Mouse (Mus musculus) midbrain, embryonic 16.5 days (tissue): ENCODE results near the gene Gfra1. TPM values are rescaled to one million over a fixed set of nuclear protein-coding genes. Genes with fewer than 3 reads are reported as not detected.
A peak's percentile ranks its signal among the peaks of the same experiment; 100 is the strongest.

Experiments used
- ATAC-seq: fragments of 200-750 bp; cut with Nextera tagmentation; 2 replicates; pipeline ENCODE4 v1.8.0; 2017; ENCODE audit warnings: moderate TSS enrichment
- H3K27ac ChIP-seq: fragments of 300-500 bp; sonication (generic); 2 replicates; pipeline ENCODE4 v1.5.1; 2014; ENCODE audit warnings: mild to moderate bottlenecking, low read length, mixed read lengths
- H3K27me3 ChIP-seq: fragments of 300-500 bp; sonication (generic); 2 replicates; pipeline ENCODE4 v1.6.1; 2014; ENCODE audit warnings: low read depth, low read length, mixed read lengths; ENCODE audit not compliant: control insufficient read depth, insufficient read depth
- H3K36me3 ChIP-seq: fragments of 300-500 bp; sonication (generic); 2 replicates; pipeline ENCODE4 v1.6.1; 2014; ENCODE audit warnings: mild to moderate bottlenecking, low read length, moderate library complexity, mixed read lengths; ENCODE audit not compliant: control insufficient read depth, insufficient read depth
- H3K4me1 ChIP-seq: fragments of 300-500 bp; sonication (generic); 2 replicates; pipeline ENCODE4 v1.6.1; 2014; ENCODE audit warnings: mild to moderate bottlenecking, low read length, mixed read lengths; ENCODE audit not compliant: control insufficient read depth, insufficient read depth
- H3K4me2 ChIP-seq: fragments of 300-500 bp; sonication (generic); 2 replicates; pipeline ENCODE4 v1.6.1; 2014; ENCODE audit warnings: mild to moderate bottlenecking, low read length, mixed read lengths
- H3K4me3 ChIP-seq: fragments of 300-500 bp; sonication (generic); 2 replicates; pipeline ENCODE4 v1.5.1; 2014; ENCODE audit warnings: low read depth, mild to moderate bottlenecking, low read length, moderate library complexity, mixed read lengths
- H3K9ac ChIP-seq: fragments of 300-500 bp; sonication (generic); 2 replicates; pipeline ENCODE4 v1.6.1; 2014; ENCODE audit warnings: low read depth, low read length, mixed read lengths
- H3K9me3 ChIP-seq: fragments of 300-500 bp; sonication (generic); replicated peaks from 2 replicates; pipeline ENCODE4 v1.6.1; 2014; ENCODE audit warnings: mild to moderate bottlenecking, low read length, mixed read lengths; ENCODE audit not compliant: control insufficient read depth, poor library complexity, severe bottlenecking
- WGBS: fragments of 180-500 bp; shearing (Covaris S2); extraction: QIAGEN DNeasy Blood & Tissue Kit; methylation state at CpG from one replicate; pipeline ENCODE4 v1.1.7; 2014; 5-methylcytosine and 5-hydroxymethylcytosine counted together
- polyA plus RNA-seq: library from polyadenylated mRNA; unstranded; fragments of >200 nt; fragmentation: Nextera tagmentation; extraction: Ambion mirVana; gene quantifications from 2 replicates; pipeline ENCODE4 v1.2.1, GENCODE M21; 2015

Gfra1 gene
- 36.2 and 45.0 TPM in 2 replicates for polyA plus RNA-seq

DNA sequence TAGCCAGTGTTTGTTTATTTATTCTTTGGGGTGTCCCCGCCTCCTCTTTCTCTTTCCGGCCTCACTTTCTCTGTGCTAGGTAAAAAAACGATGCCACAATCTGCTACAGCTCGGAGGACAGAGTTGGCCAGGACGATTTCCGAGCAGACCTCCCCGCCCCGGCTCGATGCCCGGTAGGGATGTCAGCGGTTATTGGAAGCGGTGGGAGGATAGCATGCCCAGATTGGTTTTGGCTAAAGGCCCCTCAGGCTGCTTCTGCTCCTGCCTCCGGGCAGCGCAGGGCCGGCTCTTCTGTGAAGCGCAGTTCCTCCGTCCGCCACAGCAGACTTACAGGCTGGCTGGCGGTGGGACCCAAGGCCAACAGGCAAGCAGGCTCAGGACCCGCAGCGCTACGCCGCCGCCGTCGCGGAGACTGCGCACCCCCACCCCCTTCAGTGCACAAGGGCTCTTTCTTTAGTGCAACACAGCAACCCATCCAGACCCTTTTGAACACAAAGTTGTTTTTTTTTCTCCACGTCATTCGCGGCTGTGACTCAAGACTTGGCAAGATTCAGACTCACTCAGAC is at the start of gene Gfra1:
Gene Gfra1, minus strand, starts transcription at position 414 of the 566 bp plus-strand sequence.
- H3K27ac ChIP-seq: peak within 1 kb of the TSS; percentile 82
- peak within 1 kb of the TSS; percentile 92 for H3K4me2 ChIP-seq
- no peaks in the 10 kb centered on the region for H3K9me3 ChIP-seq
- H3K4me1 ChIP-seq: peaks cover 41% of the 10 kb centered on the region
- ATAC-seq: peak; percentile 61
- peak within 1 kb of the TSS; percentile 50 for H3K4me3 ChIP-seq
- under 1% methylated on average over 31 of the region's 31 CpGs for WGBS
- peak within 1 kb of the TSS; percentile 67 for H3K9ac ChIP-seq
- no peaks in the 10 kb centered on the region for H3K36me3 ChIP-seq
- peaks cover 4% of the 10 kb centered on the region for H3K27me3 ChIP-seq

DNA sequence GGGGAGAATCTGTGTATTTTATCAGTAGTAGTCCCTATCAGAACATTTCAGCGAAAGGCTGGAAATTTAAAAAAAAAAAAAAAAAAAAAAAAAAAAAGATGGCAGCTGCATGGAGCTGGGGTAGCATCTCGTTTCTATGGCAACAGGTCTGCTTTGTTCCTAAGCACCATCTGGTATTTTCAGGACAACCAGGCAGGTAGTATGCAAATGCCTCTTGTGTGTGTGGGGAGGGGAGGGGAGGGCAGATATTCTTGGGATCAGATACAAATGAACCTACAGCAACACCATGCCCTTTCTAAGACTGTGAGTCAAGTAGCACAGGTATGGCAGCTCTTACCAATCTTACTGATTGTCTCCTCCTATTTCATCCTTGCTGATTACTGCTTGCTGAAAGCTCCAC is 44.3 kb upstream of the Gfra1 start:
- H3K4me3 ChIP-seq: no peak overlapping the region
- no peaks in the 10 kb centered on the region for H3K36me3 ChIP-seq
- H3K9ac ChIP-seq: no peak overlapping the region
- H3K27me3 ChIP-seq: no peaks in the 10 kb centered on the region
- peaks cover 8% of the 10 kb centered on the region; the same call in 1 of the 2 replicates for H3K4me1 ChIP-seq
- H3K4me2 ChIP-seq: no peak overlapping the region
- no peak overlapping the region for H3K27ac ChIP-seq
- peak; percentile 71 for ATAC-seq
- WGBS: 58% methylated on average over 2 of the region's 2 CpGs
- H3K9me3 ChIP-seq: no peaks in the 10 kb centered on the region

DNA sequence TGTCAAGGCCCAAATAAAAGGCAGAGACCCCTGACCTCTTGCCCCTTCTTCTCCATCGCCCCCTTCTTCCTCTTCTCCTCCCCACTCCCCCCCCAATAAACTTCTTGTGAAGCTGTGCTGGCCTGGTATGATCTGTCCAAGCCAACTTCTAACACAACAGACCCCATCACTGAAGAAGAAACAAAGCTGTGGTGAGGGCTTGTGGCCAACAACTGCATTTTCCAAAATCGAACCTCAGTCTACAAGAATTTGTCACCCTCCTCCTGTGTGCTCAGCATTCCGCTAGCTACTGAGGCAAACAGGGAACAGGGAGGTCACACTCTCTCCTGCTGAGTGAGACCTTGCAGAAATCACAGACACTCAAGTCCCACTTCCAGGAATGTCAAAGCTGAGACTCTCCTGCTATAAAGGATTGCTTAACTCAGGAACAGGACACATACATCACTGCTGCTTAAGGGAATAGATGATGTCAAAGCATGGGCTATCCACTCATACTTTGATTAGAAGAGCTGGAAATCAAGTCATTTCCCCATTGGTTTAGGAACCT is 43.8 kb upstream of the Gfra1 start:
- Histone ChIP-seq H3K36me3 (no peaks in the 10 kb centered on the region), H3K9ac (no peak overlapping the region), H3K27ac (no peak overlapping the region), H3K4me3 (no peak overlapping the region), H3K4me2 (no peak overlapping the region), H3K9me3 (no peaks in the 10 kb centered on the region), H3K27me3 (no peaks in the 10 kb centered on the region), H3K4me1 (peaks cover 12% of the 10 kb centered on the region; the same call in 1 of the 2 replicates)
- ATAC-seq: no peak
- 64% methylated on average over 3 of the region's 3 CpGs for WGBS

DNA sequence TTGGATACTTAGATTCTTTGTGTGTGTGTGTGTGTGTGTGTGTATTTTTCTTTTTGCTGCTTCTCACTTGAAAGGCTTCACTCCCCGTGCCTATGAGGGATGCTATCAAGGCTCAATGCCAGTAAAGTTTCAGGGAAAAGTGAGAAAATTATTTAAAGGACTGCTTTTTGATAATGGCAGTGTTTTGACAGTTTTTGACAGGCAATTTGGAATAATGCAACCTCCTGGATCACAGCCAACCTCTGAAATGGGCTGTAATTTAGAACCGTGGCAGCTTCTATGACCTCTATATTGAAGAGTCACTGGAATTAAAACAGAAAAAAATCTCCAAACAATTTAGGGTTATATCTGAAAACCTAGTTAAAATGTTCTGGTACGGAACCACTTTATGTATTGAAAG is 41.4 kb upstream of the Gfra1 start:
- Histone ChIP-seq H3K9me3 (no peaks in the 10 kb centered on the region), H3K4me1 (peaks cover 12% of the 10 kb centered on the region; the same call in 1 of the 2 replicates), H3K27me3 (no peaks in the 10 kb centered on the region), H3K4me3 (no peak overlapping the region), H3K9ac (no peak overlapping the region), H3K27ac (no peak overlapping the region), H3K4me2 (no peak overlapping the region), H3K36me3 (no peaks in the 10 kb centered on the region)
- 54% methylated on average over 3 of the region's 3 CpGs for WGBS
- ATAC-seq: no peak

DNA sequence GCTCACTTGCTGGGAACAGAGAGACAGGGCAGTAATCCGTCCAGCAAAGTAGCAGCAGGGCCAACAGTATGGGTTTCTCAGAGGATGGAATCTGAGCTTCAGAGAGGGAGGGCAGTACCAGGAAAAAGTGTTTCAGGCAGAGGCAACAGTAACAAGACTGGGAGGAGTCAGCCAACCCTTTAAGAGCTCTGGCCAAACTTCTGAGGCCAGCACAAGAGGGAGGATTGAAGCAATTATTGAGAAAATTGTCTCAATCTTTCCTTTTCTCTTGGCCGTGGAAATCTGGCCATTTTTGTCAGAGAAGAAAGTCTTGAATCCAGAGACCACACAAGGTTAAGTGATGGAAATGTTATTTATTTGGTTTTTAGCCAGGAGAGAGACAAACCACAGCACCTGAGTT is 31.0 kb upstream of the Gfra1 start:
- ATAC-seq: no peak
- Histone ChIP-seq H3K27me3 (no peaks in the 10 kb centered on the region), H3K4me2 (no peak overlapping the region), H3K9me3 (peaks cover 3% of the 10 kb centered on the region; the same call in 1 of the 2 replicates), H3K36me3 (no peaks in the 10 kb centered on the region), H3K4me1 (no peaks in the 10 kb centered on the region), H3K9ac (no peak overlapping the region), H3K27ac (no peak overlapping the region), H3K4me3 (no peak overlapping the region)
- whole genome bisulfite sequencing: 58% methylated on average over 2 of the region's 2 CpGs

DNA sequence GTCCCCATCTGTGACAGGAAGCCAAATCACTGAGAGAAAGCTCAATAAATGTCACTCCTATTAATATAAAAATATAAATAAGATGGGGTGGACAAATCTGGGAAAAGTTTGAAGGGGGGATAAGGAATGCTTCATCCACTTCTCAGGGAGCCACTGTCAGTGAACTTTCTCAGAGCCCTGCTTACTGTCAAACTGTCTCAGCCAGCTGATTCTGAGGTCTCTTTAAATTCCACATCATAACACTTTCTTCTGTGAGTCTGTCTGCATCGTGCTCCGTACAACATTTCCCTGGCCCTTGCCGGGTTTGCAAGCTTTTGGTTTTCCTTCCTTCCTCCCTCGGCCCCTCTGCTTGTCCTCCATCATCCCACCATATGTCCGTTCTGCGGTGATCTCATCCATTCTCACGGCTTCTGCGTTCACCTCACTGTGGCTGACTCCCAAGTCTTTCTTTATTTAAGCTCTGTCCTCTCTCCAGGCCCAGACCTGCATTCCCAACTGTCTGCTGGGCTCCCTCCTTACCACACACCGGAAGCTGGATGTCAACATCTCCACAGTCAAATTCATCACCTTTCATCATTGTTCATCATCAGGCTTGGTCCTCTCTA is 26.8 kb upstream of the Gfra1 start:
- no peaks in the 10 kb centered on the region for H3K4me1 ChIP-seq
- H3K9me3 ChIP-seq: peaks cover 6% of the 10 kb centered on the region; the same call in 1 of the 2 replicates
- no peak overlapping the region for H3K27ac ChIP-seq
- no peaks in the 10 kb centered on the region for H3K27me3 ChIP-seq
- no peak overlapping the region for H3K9ac ChIP-seq
- no peak overlapping the region for H3K4me2 ChIP-seq
- H3K36me3 ChIP-seq: no peaks in the 10 kb centered on the region
- ATAC-seq: no peak
- H3K4me3 ChIP-seq: no peak overlapping the region
- WGBS: 93% methylated on average over 9 of the region's 9 CpGs

DNA sequence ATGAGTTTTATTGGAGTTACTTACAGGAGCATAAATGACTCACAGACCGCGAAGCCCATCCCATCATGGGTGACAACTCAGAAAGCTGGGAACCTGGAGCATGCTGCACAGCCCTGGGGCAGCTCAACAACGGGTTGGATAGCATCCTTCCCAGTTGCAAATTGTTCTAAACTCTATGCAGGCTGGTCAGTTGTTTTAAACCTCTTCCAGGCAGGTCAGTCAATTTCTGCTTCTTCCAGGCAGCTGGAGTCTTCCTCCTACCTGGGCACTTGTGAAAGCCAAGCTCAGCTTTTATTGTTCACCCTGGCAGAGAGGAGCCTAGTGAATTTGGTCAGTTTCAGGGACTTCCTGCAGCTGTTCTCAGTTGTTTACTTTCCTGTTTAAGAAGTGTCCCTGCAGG is 18.5 kb upstream of the Gfra1 start:
- no peaks in the 10 kb centered on the region for H3K9me3 ChIP-seq
- no peaks in the 10 kb centered on the region for H3K4me1 ChIP-seq
- no peak overlapping the region for H3K9ac ChIP-seq
- H3K4me3 ChIP-seq: no peak overlapping the region
- H3K4me2 ChIP-seq: no peak overlapping the region
- WGBS: 93% methylated on average over 3 of the region's 3 CpGs
- no peak for ATAC-seq
- H3K36me3 ChIP-seq: no peaks in the 10 kb centered on the region
- no peaks in the 10 kb centered on the region for H3K27me3 ChIP-seq
- no peak overlapping the region for H3K27ac ChIP-seq

DNA sequence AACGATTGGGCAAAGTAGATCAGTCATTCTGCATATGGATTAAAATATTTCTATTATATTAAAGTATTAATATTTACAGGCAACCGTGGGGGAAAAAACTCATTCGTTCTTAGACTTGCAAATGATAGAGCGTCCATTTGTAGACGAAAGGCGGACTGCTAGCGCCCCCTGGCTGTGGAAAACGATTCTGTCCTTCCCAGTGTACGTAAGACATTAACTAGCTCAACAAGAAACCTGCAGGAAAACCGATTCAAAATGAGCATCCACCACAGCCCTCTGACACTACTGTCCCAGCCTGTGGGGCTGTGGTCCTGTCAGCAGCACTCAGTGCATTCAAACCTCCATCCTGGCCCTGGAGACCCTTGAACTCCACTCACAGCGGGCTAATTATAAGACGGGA is 13.7 kb upstream of the Gfra1 start:
- Histone ChIP-seq H3K4me3 (no peak overlapping the region), H3K9ac (no peak overlapping the region), H3K9me3 (no peaks in the 10 kb centered on the region), H3K4me2 (no peak overlapping the region), H3K4me1 (peaks cover 3% of the 10 kb centered on the region; the same call in 1 of the 2 replicates), H3K27ac (no peak overlapping the region), H3K27me3 (no peaks in the 10 kb centered on the region), H3K36me3 (no peaks in the 10 kb centered on the region)
- ATAC-seq: peak; percentile 75; the same call in 1 of the 2 replicates
- WGBS: 13% methylated on average over 12 of the region's 12 CpGs

DNA sequence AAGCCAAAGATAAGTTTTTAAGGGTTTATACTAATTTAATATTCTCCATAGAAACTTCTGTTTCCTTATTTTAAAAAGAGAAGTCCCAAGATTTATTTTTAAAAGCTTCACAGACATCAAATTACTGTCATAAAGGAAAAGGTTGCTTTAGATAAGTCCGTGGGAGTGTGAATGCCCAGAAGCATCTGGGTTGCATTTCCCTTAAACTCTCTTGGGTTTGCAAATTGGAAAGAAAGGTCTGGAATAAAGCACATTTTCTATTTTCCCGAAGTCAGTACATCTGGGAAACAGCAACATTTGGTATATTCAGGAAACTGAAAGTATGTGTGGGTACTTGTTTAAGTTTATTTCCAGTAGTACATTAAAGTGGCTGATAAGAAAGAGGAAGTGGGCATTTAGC is 12.6 kb upstream of the Gfra1 start:
- H3K9ac ChIP-seq: no peak overlapping the region
- no peaks in the 10 kb centered on the region for H3K9me3 ChIP-seq
- H3K4me3 ChIP-seq: no peak overlapping the region
- H3K27ac ChIP-seq: no peak overlapping the region
- no peak overlapping the region for H3K4me2 ChIP-seq
- no peak for ATAC-seq
- H3K36me3 ChIP-seq: no peaks in the 10 kb centered on the region
- H3K4me1 ChIP-seq: peaks cover 3% of the 10 kb centered on the region; the same call in 1 of the 2 replicates
- 67% methylated on average over 2 of the region's 2 CpGs for WGBS
- H3K27me3 ChIP-seq: no peaks in the 10 kb centered on the region
